Mouse (Mus musculus) C2C12 (cell line): ENCODE measurements around the gene Atf5.

Source experiments
- CTCF ChIP-seq: IDR thresholded peaks from one replicate; pipeline ENCODE4 v1.5.1; 2011; ENCODE audit not compliant: control insufficient read depth, insufficient read depth, insufficient read length
- MYOD1 ChIP-seq: IDR thresholded peaks from one replicate; pipeline ENCODE4 v1.6.1; 2011; ENCODE audit warnings: low read depth; ENCODE audit not compliant: control insufficient read depth, insufficient read length

DNA sequence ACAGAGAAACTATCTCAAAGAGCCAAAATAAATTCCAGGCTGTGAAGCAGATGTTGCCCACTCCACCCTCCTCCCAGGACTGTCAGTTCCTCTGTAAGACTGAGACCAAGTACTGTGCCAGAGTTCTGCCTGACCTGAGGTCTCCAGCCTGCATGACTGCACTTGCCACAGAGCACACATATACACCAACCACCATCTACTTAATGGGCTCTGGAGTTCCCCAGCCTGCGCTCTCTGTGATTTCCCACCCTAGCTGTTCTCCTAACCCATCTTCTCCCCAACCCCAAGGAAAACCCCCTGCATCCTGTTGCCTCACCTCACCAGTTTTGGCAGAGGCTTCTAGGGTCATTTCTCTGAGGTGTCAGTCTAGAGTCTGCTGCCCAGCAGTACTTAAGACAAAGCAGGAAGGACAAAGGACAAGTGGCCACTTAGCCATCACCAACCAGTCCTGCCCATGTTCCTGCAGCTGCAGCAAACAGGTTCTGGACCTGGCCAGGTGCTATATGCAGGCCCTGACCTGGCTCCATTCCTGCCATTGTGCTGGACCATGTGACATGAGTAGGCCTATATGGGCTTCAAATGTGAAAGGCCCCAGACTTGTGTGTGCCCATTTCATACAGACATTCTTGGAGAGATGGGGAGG, 19.0 kb upstream of the Atf5 start:
- TF ChIP-seq CTCF (no peak), MYOD1 (no peak)
